Mouse (Mus musculus) liver, embryonic 14.5 days (tissue): ENCODE measurements around the gene Sppl3. TPM values are rescaled to one million over a fixed set of nuclear protein-coding genes. Genes with fewer than 3 reads are reported as not detected.

Experiments used
- ATAC-seq: fragments of 200-750 bp; cut with Nextera tagmentation; 2 replicates; pipeline ENCODE4 v1.8.0; 2017; ENCODE audit warnings: moderate number of reproducible peaks, mild to moderate bottlenecking, moderate library complexity; ENCODE audit not compliant: insufficient read depth
- DNase-seq, 3 experiments: peaks; one replicate each; pipeline ENCODE4 v3.0.0-alpha.2; 2012 to 2013; ENCODE audit warnings: low read depth in 3 of 3, low spot score in 3 of 3
- H3K27ac ChIP-seq: fragments of 300-500 bp; sonication (generic); 2 replicates; pipeline ENCODE4 v1.5.1; 2014; ENCODE audit warnings: moderate library complexity, mild to moderate bottlenecking, control low read depth, inconsistent platforms
- H3K27me3 ChIP-seq: fragments of 300-500 bp; sonication (generic); 2 replicates; pipeline ENCODE4 v1.6.1; 2014; ENCODE audit warnings: mild to moderate bottlenecking, low read length, moderate library complexity; ENCODE audit not compliant: control insufficient read depth, insufficient read depth
- H3K36me3 ChIP-seq: fragments of 300-500 bp; sonication (generic); replicated peaks from 2 replicates; pipeline ENCODE4 v1.6.1; 2014; ENCODE audit warnings: low read depth; ENCODE audit not compliant: control insufficient read depth, insufficient read depth
- H3K4me1 ChIP-seq, 2 experiments: fragments of 200-500 bp in 1 of 2; fragments of 300-500 bp in 1 of 2; sonication (generic) in 1 of 2; replicated peaks; 2 replicates each; pipeline ENCODE4 v1.6.1; 2012 to 2014; ENCODE audit warnings: antibody characterized with exemption in 1 of 2, inconsistent platforms in 1 of 2, low read length in 1 of 2; ENCODE audit not compliant: control insufficient read depth in 2 of 2, insufficient read depth in 2 of 2
- H3K4me2 ChIP-seq: fragments of 300-500 bp; sonication (generic); 2 replicates; pipeline ENCODE4 v1.6.1; 2014; ENCODE audit warnings: low read depth, mild to moderate bottlenecking, control low read depth, moderate library complexity
- H3K4me3 ChIP-seq, 2 experiments: fragments of 200-500 bp in 1 of 2; fragments of 300-500 bp in 1 of 2; sonication (generic) in 1 of 2; 2 replicates each; pipeline ENCODE4 v1.5.1; 2012 to 2014; ENCODE audit warnings: low read depth in 2 of 2, low read length in 2 of 2, mild to moderate bottlenecking in 2 of 2, control low read depth in 1 of 2, inconsistent platforms in 1 of 2, moderate library complexity in 1 of 2; ENCODE audit not compliant: insufficient read depth in 1 of 2
- H3K9ac ChIP-seq: fragments of 300-500 bp; sonication (generic); replicated peaks from 2 replicates; pipeline ENCODE4 v1.6.1; 2014; ENCODE audit warnings: mild to moderate bottlenecking, control low read depth, moderate library complexity
- H3K9me3 ChIP-seq: fragments of 300-500 bp; sonication (generic); 2 replicates; pipeline ENCODE4 v1.6.1; 2016; ENCODE audit warnings: low read length, mixed read lengths; ENCODE audit not compliant: control insufficient read depth
- CTCF ChIP-seq: IDR thresholded peaks from 2 replicates; pipeline ENCODE4 v1.5.1; 2016; ENCODE audit warnings: antibody characterized with exemption, low read depth, control low read depth
- EP300 ChIP-seq: IDR thresholded peaks from 2 replicates; pipeline ENCODE4 v1.6.1; 2016; ENCODE audit warnings: antibody characterized with exemption, low read depth
- WGBS: fragments of 180-500 bp; shearing (Covaris S2); extraction: QIAGEN DNeasy Blood & Tissue Kit; methylation state at CpG from one replicate; pipeline ENCODE4 v1.1.7; 2014; ENCODE audit not compliant: insufficient replicate concordance; 5-methylcytosine and 5-hydroxymethylcytosine counted together
- polyA plus RNA-seq, 2 experiments: library from polyadenylated mRNA; depleted of rRNA in 1 of 2; stranded (reverse) in 1 of 2; unstranded in 1 of 2; fragments of >200 nt; fragmentation: Nextera tagmentation in 1 of 2; extraction: Ambion mirVana in 1 of 2; gene quantifications; 2 replicates each; pipeline versions ENCODE4 v1.2.1 to v1.2.3; 2012 to 2014

Gene Sppl3
- polyA plus RNA-seq, 2 experiments: 5.4 to 17.2 TPM

- ATAC-seq: no peak
- WGBS: 79% methylated on average over 3 of the region's 3 CpGs
These were observed 18.6 kb downstream of the Sppl3 start for GRCm38 (mm10) chr5:115029509-115029908.

DNA sequence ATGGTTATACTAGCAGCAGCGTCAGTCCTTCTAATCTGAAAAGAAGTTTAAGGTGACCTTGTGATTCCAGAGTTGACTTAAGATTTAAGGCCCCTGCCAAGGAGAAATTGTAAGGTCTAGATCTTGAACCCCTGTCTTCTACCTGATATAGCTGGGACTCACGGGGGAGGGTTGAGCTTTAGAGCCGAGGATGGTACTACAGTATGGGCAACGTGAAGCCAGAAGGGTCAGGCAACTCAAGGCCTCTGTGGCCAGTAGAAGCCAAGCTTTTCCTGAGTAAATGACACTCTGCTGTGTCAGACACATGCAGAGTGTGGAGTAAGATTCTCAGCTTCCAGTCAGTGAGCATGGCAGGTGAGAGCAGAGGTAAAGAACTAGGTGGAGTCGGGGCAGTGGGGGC, 20.6 kb downstream of the Sppl3 start:
- H3K27ac ChIP-seq: no peak overlapping the region
- H3K9me3 ChIP-seq: no peaks in the 10 kb centered on the region
- H3K4me3 ChIP-seq: no peak overlapping the region
- H3K27me3 ChIP-seq: no peaks in the 10 kb centered on the region
- no peak for DNase-seq
- H3K4me2 ChIP-seq: no peak overlapping the region
- TF ChIP-seq EP300 (no peak), CTCF (no peak)
- no peak overlapping the region for H3K9ac ChIP-seq
- no peak for ATAC-seq
- no peaks in the 10 kb centered on the region for H3K36me3 ChIP-seq
- peaks cover 10 to 25% of the 10 kb centered on the region in 2 experiments for H3K4me1 ChIP-seq
- WGBS: 73% methylated on average over 5 of the region's 5 CpGs

More at GRCm38 (mm10) chr5:115029509-115029908, 18.6 kb downstream of the Sppl3 start:
- Histone ChIP-seq H3K4me2 (no peak overlapping the region), H3K9ac (no peak overlapping the region), H3K4me3 (no peak overlapping the region), H3K27me3 (no peaks in the 10 kb centered on the region), H3K36me3 (no peaks in the 10 kb centered on the region), H3K27ac (no peak overlapping the region), H3K4me1 (peaks cover 10 to 26% of the 10 kb centered on the region in 2 experiments), H3K9me3 (no peaks in the 10 kb centered on the region)
- no peak for DNase-seq
- no peak for TF ChIP-seq CTCF
- TF ChIP-seq EP300: no peak

GRCm38 (mm10) chr5:115032620-115033019, 21.7 kb downstream of the Sppl3 start:
- TF ChIP-seq EP300: no peak
- no peak for TF ChIP-seq CTCF
- no peak overlapping the region for H3K4me3 ChIP-seq
- no peak overlapping the region; the same call in 1 of the 2 replicates for H3K27ac ChIP-seq
- H3K36me3 ChIP-seq: no peaks in the 10 kb centered on the region
- peaks cover 16 to 27% of the 10 kb centered on the region in 2 experiments for H3K4me1 ChIP-seq
- WGBS: 63% methylated on average over 2 of the region's 2 CpGs
- DNase-seq: no peak
- H3K9ac ChIP-seq: no peak overlapping the region
- ATAC-seq: no peak
- H3K27me3 ChIP-seq: no peaks in the 10 kb centered on the region
- no peaks in the 10 kb centered on the region for H3K9me3 ChIP-seq
- H3K4me2 ChIP-seq: no peak overlapping the region

GRCm38 (mm10) chr5:115035217-115035616, 24.3 kb downstream of the Sppl3 start:
- H3K4me2 ChIP-seq: no peak overlapping the region
- 47% methylated on average over 1 of the region's 1 CpGs for WGBS
- no peaks in the 10 kb centered on the region for H3K36me3 ChIP-seq
- DNase-seq (no peak), ATAC-seq (no peak)
- H3K4me3 ChIP-seq: no peak overlapping the region
- no peaks in the 10 kb centered on the region for H3K9me3 ChIP-seq
- TF ChIP-seq EP300 (no peak), CTCF (no peak)
- H3K9ac ChIP-seq: no peak overlapping the region
- H3K27me3 ChIP-seq: no peaks in the 10 kb centered on the region
- no peak overlapping the region for H3K27ac ChIP-seq
- H3K4me1 ChIP-seq: peaks cover 21 to 36% of the 10 kb centered on the region in 2 experiments

DNA sequence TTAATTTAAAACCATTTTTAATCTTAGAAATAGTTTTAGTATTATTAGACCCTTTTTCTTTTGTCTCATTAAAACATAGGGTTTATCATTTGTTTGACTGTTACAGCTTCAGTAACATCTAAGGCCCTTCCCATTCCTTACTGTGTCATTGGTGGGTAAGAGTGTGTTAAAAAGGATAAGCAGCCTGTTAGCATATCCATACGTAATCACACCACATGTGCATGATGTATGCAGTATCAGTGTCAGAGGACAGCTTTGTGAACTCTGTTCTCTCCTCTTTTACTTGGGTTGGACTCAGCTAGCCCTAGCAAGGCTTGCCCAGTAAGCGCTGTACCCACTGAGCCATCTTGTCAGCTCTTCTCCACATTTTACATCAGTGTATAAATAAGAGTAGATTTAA, 26.2 kb downstream of the Sppl3 start:
- WGBS: 54% methylated on average over 2 of the region's 2 CpGs
- Histone ChIP-seq H3K27me3 (no peaks in the 10 kb centered on the region), H3K4me2 (no peak overlapping the region), H3K9ac (no peak overlapping the region), H3K36me3 (no peaks in the 10 kb centered on the region), H3K27ac (no peak overlapping the region; the same call in 1 of the 2 replicates), H3K9me3 (no peaks in the 10 kb centered on the region), H3K4me1 (peaks cover 21 to 34% of the 10 kb centered on the region in 2 experiments), H3K4me3 (no peak overlapping the region)
- TF ChIP-seq CTCF (no peak), EP300 (no peak; the same call in 1 of the 2 replicates)
- DNase-seq: no peak
- ATAC-seq: peak; percentile 59; the same call in 1 of the 2 replicates
